Mouse (Mus musculus): ENCODE data around the gene Fam8a1. TPM values are rescaled to one million over a fixed set of nuclear protein-coding genes. Genes with fewer than 3 reads are reported as not detected.

Fam8a1 gene
- polyA plus RNA-seq, 1 experiment from 2014 or later: 14.8 TPM

- Histone ChIP-seq H3K36me3 (no peaks in the 10 kb centered on the region), H3K4me3 (replicated peaks) (no peak overlapping the region), H3K27me3 (replicated peaks) (no peaks in the 10 kb centered on the region), H3K4me2 (no peak overlapping the region), H3K9me3 (replicated peaks) (no peaks in the 10 kb centered on the region), H3K9ac (replicated peaks) (no peak overlapping the region), H3K27ac (replicated peaks) (no peak overlapping the region), H3K4me1 (no peaks in the 10 kb centered on the region)
- WGBS: 94% methylated on average over 6 of the region's 6 CpGs
- ATAC-seq (ENCODE audit: low FRiP score): no peak
Observed at GRCm38 (mm10) chr13:46644175-46644574, 25.1 kb upstream of the Fam8a1 start.

GRCm38 (mm10) chr13:46645476-46645875, 23.8 kb upstream of the Fam8a1 start:
- H3K9ac ChIP-seq (replicated peaks): no peak overlapping the region
- 47% methylated on average over 6 of the region's 6 CpGs for WGBS
- H3K27me3 ChIP-seq (replicated peaks): no peaks in the 10 kb centered on the region
- no peaks in the 10 kb centered on the region for H3K9me3 ChIP-seq (replicated peaks)
- no peak overlapping the region for H3K27ac ChIP-seq (replicated peaks)
- no peak overlapping the region for H3K4me2 ChIP-seq
- H3K4me3 ChIP-seq (replicated peaks): no peak overlapping the region
- H3K4me1 ChIP-seq: no peaks in the 10 kb centered on the region
- no peak for ATAC-seq (ENCODE audit: low FRiP score)
- no peaks in the 10 kb centered on the region for H3K36me3 ChIP-seq

GRCm38 (mm10) chr13:46651853-46652252, 17.5 kb upstream of the Fam8a1 start:
- ATAC-seq (ENCODE audit: low FRiP score): no peak
- Histone ChIP-seq H3K9ac (replicated peaks) (no peak overlapping the region), H3K4me2 (no peak overlapping the region), H3K9me3 (replicated peaks) (no peaks in the 10 kb centered on the region), H3K27me3 (replicated peaks) (no peaks in the 10 kb centered on the region), H3K36me3 (no peaks in the 10 kb centered on the region), H3K4me3 (replicated peaks) (no peak overlapping the region), H3K27ac (replicated peaks) (no peak overlapping the region), H3K4me1 (no peaks in the 10 kb centered on the region)
- WGBS: 87% methylated on average over 7 of the region's 7 CpGs

GRCm38 (mm10) chr13:46652671-46653070, 16.7 kb upstream of the Fam8a1 start:
- no peaks in the 10 kb centered on the region for H3K27me3 ChIP-seq (replicated peaks)
- WGBS: 93% methylated on average over 7 of the region's 7 CpGs

GRCm38 (mm10) chr13:46653671-46654070, 15.7 kb upstream of the Fam8a1 start:
- no peak for ATAC-seq (ENCODE audit: low FRiP score)
- no peaks in the 10 kb centered on the region for H3K36me3 ChIP-seq
- no peak overlapping the region for H3K27ac ChIP-seq (replicated peaks)
- H3K9ac ChIP-seq (replicated peaks): no peak overlapping the region
- H3K9me3 ChIP-seq (replicated peaks): no peaks in the 10 kb centered on the region
- H3K4me3 ChIP-seq (replicated peaks): no peak overlapping the region
- H3K4me1 ChIP-seq: no peaks in the 10 kb centered on the region
- 39% methylated on average over 4 of the region's 4 CpGs for WGBS
- no peaks in the 10 kb centered on the region for H3K27me3 ChIP-seq (replicated peaks)
- H3K4me2 ChIP-seq: no peak overlapping the region

More at GRCm38 (mm10) chr13:46652671-46653070, 16.7 kb upstream of the Fam8a1 start:
- Histone ChIP-seq H3K9ac (replicated peaks) (no peak overlapping the region), H3K4me1 (no peaks in the 10 kb centered on the region), H3K4me2 (no peak overlapping the region), H3K27ac (replicated peaks) (no peak overlapping the region), H3K9me3 (replicated peaks) (no peaks in the 10 kb centered on the region), H3K36me3 (no peaks in the 10 kb centered on the region), H3K4me3 (replicated peaks) (no peak overlapping the region)
- no peak for ATAC-seq (ENCODE audit: low FRiP score)

GRCm38 (mm10) chr13:46654566-46654965, 14.8 kb upstream of the Fam8a1 start:
- Histone ChIP-seq H3K4me1 (no peaks in the 10 kb centered on the region), H3K4me2 (no peak overlapping the region), H3K36me3 (no peaks in the 10 kb centered on the region), H3K9me3 (replicated peaks) (no peaks in the 10 kb centered on the region), H3K27ac (replicated peaks) (no peak overlapping the region), H3K27me3 (replicated peaks) (no peaks in the 10 kb centered on the region), H3K9ac (replicated peaks) (no peak overlapping the region), H3K4me3 (replicated peaks) (no peak overlapping the region)
- WGBS: 79% methylated on average over 5 of the region's 5 CpGs
- ATAC-seq (ENCODE audit: low FRiP score): no peak

- Histone ChIP-seq H3K4me3 (replicated peaks) (no peak overlapping the region), H3K9ac (replicated peaks) (no peak overlapping the region), H3K27me3 (replicated peaks) (no peaks in the 10 kb centered on the region), H3K9me3 (replicated peaks) (no peaks in the 10 kb centered on the region), H3K4me1 (no peaks in the 10 kb centered on the region), H3K27ac (replicated peaks) (no peak overlapping the region), H3K4me2 (no peak overlapping the region), H3K36me3 (no peaks in the 10 kb centered on the region)
- WGBS: 88% methylated on average over 5 of the region's 5 CpGs
- ATAC-seq (ENCODE audit: low FRiP score): no peak
Observed at GRCm38 (mm10) chr13:46659211-46659610, 10.1 kb upstream of the Fam8a1 start.

- Histone ChIP-seq H3K4me1 (peaks cover under 1% of the 10 kb centered on the region; the same call in 1 of the 2 replicates), H3K9ac (replicated peaks) (no peak overlapping the region), H3K27me3 (replicated peaks) (peaks cover 6% of the 10 kb centered on the region; the same call in 1 of the 2 replicates), H3K36me3 (no peaks in the 10 kb centered on the region), H3K9me3 (replicated peaks) (no peaks in the 10 kb centered on the region), H3K27ac (replicated peaks) (no peak overlapping the region), H3K4me3 (replicated peaks) (no peak overlapping the region), H3K4me2 (no peak overlapping the region)
- WGBS: 35% methylated on average over 4 of the region's 4 CpGs
- no peak for ATAC-seq (ENCODE audit: low FRiP score)
Observed at GRCm38 (mm10) chr13:46663461-46663964, 5.8 kb upstream of the Fam8a1 start.

- peaks cover 26% of the 10 kb centered on the region for H3K36me3 ChIP-seq
- WGBS: under 1% methylated on average over 64 of the region's 96 CpGs
Observed at GRCm38 (mm10) chr13:46669620-46670271, 424 bp downstream of the Fam8a1 start.

GRCm38 (mm10) chr13:46670514-46670913, 1.2 kb downstream of the Fam8a1 start:
- Histone ChIP-seq H3K4me3 (replicated peaks) (peak overlapping the region; percentile 95), H3K36me3 (peaks cover 34% of the 10 kb centered on the region), H3K27me3 (replicated peaks) (peaks cover 6% of the 10 kb centered on the region; the same call in 1 of the 2 replicates), H3K9ac (replicated peaks) (peak overlapping the region; percentile 82), H3K4me1 (peaks cover 33% of the 10 kb centered on the region), H3K4me2 (peak overlapping the region; percentile 82), H3K9me3 (replicated peaks) (no peaks in the 10 kb centered on the region), H3K27ac (replicated peaks) (no peak overlapping the region)
- 69% methylated on average over 9 of the region's 9 CpGs for WGBS
- no peak for ATAC-seq (ENCODE audit: low FRiP score)

More at GRCm38 (mm10) chr13:46669620-46670271, 424 bp downstream of the Fam8a1 start:
- Histone ChIP-seq H3K27me3 (replicated peaks) (peaks cover 6% of the 10 kb centered on the region; the same call in 1 of the 2 replicates), H3K27ac (replicated peaks) (peak overlapping the region; percentile 87), H3K4me3 (replicated peaks) (peak overlapping the region; percentile 95), H3K9me3 (replicated peaks) (no peaks in the 10 kb centered on the region), H3K4me2 (peak overlapping the region; percentile 82), H3K4me1 (peaks cover 33% of the 10 kb centered on the region), H3K9ac (replicated peaks) (peak overlapping the region; percentile 82)
- ATAC-seq (ENCODE audit: low FRiP score): peak; percentile 79

- no peak overlapping the region for H3K4me2 ChIP-seq
- H3K27ac ChIP-seq (replicated peaks): no peak overlapping the region
- no peaks in the 10 kb centered on the region for H3K27me3 ChIP-seq (replicated peaks)
- H3K4me3 ChIP-seq (replicated peaks): no peak overlapping the region
- H3K9ac ChIP-seq (replicated peaks): no peak overlapping the region
- ATAC-seq (ENCODE audit: low FRiP score): no peak
- 82% methylated on average over 2 of the region's 2 CpGs for WGBS
- peaks cover 46% of the 10 kb centered on the region for H3K36me3 ChIP-seq
- H3K4me1 ChIP-seq: peaks cover 29% of the 10 kb centered on the region
- H3K9me3 ChIP-seq (replicated peaks): no peaks in the 10 kb centered on the region
Observed at GRCm38 (mm10) chr13:46674601-46675000, 5.3 kb downstream of the Fam8a1 start.

- H3K4me3 ChIP-seq (replicated peaks): no peak overlapping the region
- H3K9me3 ChIP-seq (replicated peaks): no peaks in the 10 kb centered on the region
- WGBS: 86% methylated on average over 4 of the region's 4 CpGs
- no peak for ATAC-seq (ENCODE audit: low FRiP score)
- H3K27me3 ChIP-seq (replicated peaks): no peaks in the 10 kb centered on the region
- no peak overlapping the region for H3K9ac ChIP-seq (replicated peaks)
- H3K27ac ChIP-seq (replicated peaks): no peak overlapping the region
- peaks cover 51% of the 10 kb centered on the region for H3K36me3 ChIP-seq
- 0 out of 2 replicates have a peak, but pooled peaks cover 2% of the 10 kb centered on the region for H3K4me1 ChIP-seq
- H3K4me2 ChIP-seq: no peak overlapping the region
Observed at GRCm38 (mm10) chr13:46677721-46678120, 8.4 kb downstream of the Fam8a1 start.

Measured in neural tube, embryonic 15.5 days (tissue).